In the genomic region with DNA sequence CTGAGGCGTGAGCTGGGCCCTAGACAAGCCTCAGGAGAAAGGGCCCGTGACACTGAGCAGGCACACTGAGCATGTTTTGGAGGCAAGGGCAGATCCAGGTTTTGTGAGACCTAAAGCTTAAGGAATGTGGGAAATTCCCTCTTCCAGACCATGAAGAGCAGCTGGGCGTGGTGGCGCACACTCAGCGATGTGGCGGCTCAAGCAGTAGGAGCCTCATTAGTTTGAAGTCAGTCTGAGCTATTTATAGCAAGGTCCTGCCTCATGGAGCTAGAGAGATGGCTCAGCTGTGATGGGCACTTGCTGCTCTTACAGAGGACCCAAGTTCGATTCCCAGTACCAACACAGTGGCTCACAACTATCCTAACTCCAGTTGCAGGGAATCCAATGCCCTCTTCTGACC, we compare ENCODE assay signal across 24 mouse cellular contexts. TPM values are rescaled to one million over a fixed set of nuclear protein-coding genes. Genes with fewer than 3 reads are reported as not detected.
DNase-seq lines count a peak whose midpoint lies in the region; ATAC-seq and TF ChIP-seq lines count a peak whose summit lies in the region.
"Had no signal": no experiment of that assay in that cellular context is flagged by ENCODE, and none has a peak within 500 bp of the region (broad histone marks: within the 10 kb centered on the region; RNA-seq: fewer than 3 reads in every experiment).

No protein-coding gene starts in this region.

- H3ac ChIP-seq in C2C12 (ENCODE audit: control insufficient read depth, insufficient read length, low read depth), result no peak overlapping the region

- no peaks in the 10 kb centered on the region for H3K36me3 ChIP-seq in liver, postnatal 0 days (replicated peaks; ENCODE audit: insufficient read depth, low read length)
- H3K36me3 ChIP-seq in liver, embryonic 12.5 days, result no peaks in the 10 kb centered on the region
- no peaks in the 10 kb centered on the region for H3K36me3 ChIP-seq in C2C12 (ENCODE audit: control insufficient read depth, insufficient read depth)
- H3K36me3 ChIP-seq: embryonic facial prominence, embryonic 12.5 days; hindbrain, embryonic 12.5 days; liver, embryonic 13.5 days had no signal

- POLR2A ChIA-PET in Patski (lab: Charles Lee), result interaction anchor here (2.3 kb wide), 1 partner anchor 9 kb away, joined by 4 read pairs; no protein-coding TSS in a partner anchor

- no peak overlapping the region for H3K4me2 ChIP-seq in liver, postnatal 0 days (ENCODE audit: low read depth, low read length)
- H3K4me2 ChIP-seq in liver, embryonic 12.5 days, result no peak overlapping the region
- H3K4me2 ChIP-seq: embryonic facial prominence, embryonic 12.5 days; hindbrain, embryonic 12.5 days; liver, embryonic 13.5 days had no signal

- H3K4me3 ChIP-seq in liver, postnatal 0 days (ENCODE audit: low read depth, low read length), result no peak overlapping the region
- no peak overlapping the region for H3K4me3 ChIP-seq in liver, embryonic 12.5 days
- no peak overlapping the region for H3K4me3 ChIP-seq in C2C12 (ENCODE audit: insufficient read depth, poor library complexity, severe bottlenecking)
- H3K4me3 ChIP-seq: embryonic facial prominence, embryonic 12.5 days; hindbrain, embryonic 12.5 days; liver, embryonic 13.5 days; megakaryocyte, embryonic 14.5 days had no signal

- peak; percentile 11 for DNase-seq in liver, postnatal 0 days
- DNase-seq in Patski (ENCODE audit: low read depth, low spot score), result no peak
- peak; percentile 21 to 69 for DNase-seq in lung, postnatal 4 days
- no peak for DNase-seq in frontal cortex, postnatal 14 days (ENCODE audit: low spot score in 2 of 2)
- DNase-seq in left cerebral cortex, postnatal 14 days (ENCODE audit: low spot score in 2 of 2), result no peak
- DNase-seq: adrenal gland, postnatal 36 days; cerebellum, adult 2 months; forebrain, postnatal 0 days; heart, postnatal 10 days; kidney, adult 18-20 months; kidney, postnatal 4 days; liver, embryonic 13.5 days; spleen, adult 18-20 months; thymus, adult 2 months had no signal

- H3K27ac ChIP-seq in liver, postnatal 0 days (ENCODE audit: low read depth), result no peak overlapping the region
- no peak overlapping the region for H3K27ac ChIP-seq in liver, embryonic 12.5 days
- H3K27ac ChIP-seq: embryonic facial prominence, embryonic 12.5 days; hindbrain, embryonic 12.5 days; liver, embryonic 13.5 days had no signal

- intact Hi-C loops in left cerebral cortex, postnatal 14 days (cut with DNase I), result no loop called here

- H3K27me3 ChIP-seq in liver, postnatal 0 days (ENCODE audit: insufficient read depth, low read length), result no peaks in the 10 kb centered on the region
- peaks cover 32% of the 10 kb centered on the region for H3K27me3 ChIP-seq in liver, embryonic 12.5 days (replicated peaks)
- H3K27me3 ChIP-seq in C2C12 (ENCODE audit: control insufficient read depth, insufficient read depth, insufficient read length) (no peaks in the 10 kb centered on the region), Patski (no peaks in the 10 kb centered on the region)
- H3K27me3 ChIP-seq: embryonic facial prominence, embryonic 12.5 days; hindbrain, embryonic 12.5 days had no signal

- no peaks in the 10 kb centered on the region for H3K4me1 ChIP-seq in liver, postnatal 0 days (ENCODE audit: insufficient read depth)
- H3K4me1 ChIP-seq in liver, embryonic 12.5 days, result peaks cover 22% of the 10 kb centered on the region

- ATAC-seq in liver, postnatal 0 days, result no peak
- no peak for ATAC-seq in liver, embryonic 12.5 days
- peak; percentile 92 for ATAC-seq in Patski
- ATAC-seq: forebrain, postnatal 0 days; midbrain, embryonic 16.5 days had no signal

- 88% methylated on average over 7 of the region's 7 CpGs for WGBS in liver, postnatal 0 days (ENCODE audit: insufficient replicate concordance)
- WGBS in liver, embryonic 12.5 days (ENCODE audit: insufficient replicate concordance), result 83% methylated on average over 7 of the region's 7 CpGs

- CTCF ChIA-PET in Patski (lab: Charles Lee), result interaction anchor here (0.8 to 1.3 kb wide), 2 partner anchors 9 to 26 kb away, joined by 3 to 6 read pairs; no protein-coding TSS in a partner anchor

- in situ Hi-C loops in Patski (cut with MboI; ENCODE audit: low pct_unique_long_range_greater_than_20kb), result no loop called here

- no peak for TF ChIP-seq CTCF in liver, postnatal 0 days (IDR thresholded peaks at IDR 0.05; ENCODE audit: low read depth)
- TF ChIP-seq CTCF in C2C12 (IDR thresholded peaks at IDR 0.05; ENCODE audit: control insufficient read depth, insufficient read depth, insufficient read length) (no peak), Patski (IDR thresholded peaks at IDR 0.05) (no peak)

- no peaks in the 10 kb centered on the region for H3K9me3 ChIP-seq in liver, postnatal 0 days (ENCODE audit: low read length)
- H3K9me3 ChIP-seq in liver, embryonic 12.5 days (replicated peaks), result no peaks in the 10 kb centered on the region
- H3K9me3 ChIP-seq: embryonic facial prominence, embryonic 12.5 days; hindbrain, embryonic 12.5 days; liver, embryonic 13.5 days; megakaryocyte, embryonic 14.5 days had no signal

- TF ChIP-seq EP300 in liver, postnatal 0 days (IDR thresholded peaks at IDR 0.05; ENCODE audit: low read depth), result no peak

- H3K79me3 ChIP-seq in C2C12 (ENCODE audit: low read depth), result no peaks in the 10 kb centered on the region

- H3K79me2 ChIP-seq in C2C12 (ENCODE audit: control insufficient read depth, insufficient read depth), result no peaks in the 10 kb centered on the region

- H3K9ac ChIP-seq in liver, postnatal 0 days (replicated peaks), result no peak overlapping the region
- no peak overlapping the region for H3K9ac ChIP-seq in liver, embryonic 12.5 days
- H3K9ac ChIP-seq: embryonic facial prominence, embryonic 12.5 days; forebrain, postnatal 0 days; hindbrain, embryonic 12.5 days; liver, embryonic 13.5 days had no signal

TF ChIP-seq in C2C12, 6 proteins besides CTCF, POLR2A, EP300 and RAD21:
- TF ChIP-seq MAX (IDR thresholded peaks at IDR 0.05) (peak; percentile 56), FOSL1 (IDR thresholded peaks at IDR 0.05; ENCODE audit: insufficient read depth, low read length, poor library complexity, severe bottlenecking) (no peak), CEBPB (IDR thresholded peaks at IDR 0.05; ENCODE audit: low read depth) (no peak), MYOG (IDR thresholded peaks at IDR 0.05; ENCODE audit: control insufficient read depth, extremely low read depth, insufficient read length) (no peak)
TF ChIP-seq in C2C12: peak in this region for 1.

RNA-seq across cellular contexts. Expression of gene BC017158, which starts 21.2 kb away (rescaled TPM):
- 9.4 and 9.6 TPM in 2 replicates for polyA plus RNA-seq in liver, postnatal 0 days (2015; fragmentation: Nextera tagmentation; extraction: Ambion mirVana)
- 26.3 and 29.4 TPM in 2 replicates for polyA plus RNA-seq in liver, embryonic 12.5 days (2016; fragmentation: Nextera tagmentation; extraction: Ambion mirVana)
- polyA plus RNA-seq in C2C12 (2012; fragmentation: generic; extraction: Trizol) (13.3 TPM), Patski (2021) (25.3 TPM)
- 10 to 100 TPM; 23.4 to 24.5 TPM for total RNA-seq in left cerebral cortex, postnatal 14 days (2021)

RNA-seq across cellular contexts. Expression of gene Slc5a2, which starts 53.7 kb away (rescaled TPM):
- 1.3 and 1.8 TPM in 2 replicates for polyA plus RNA-seq in liver, postnatal 0 days (2015; fragmentation: Nextera tagmentation; extraction: Ambion mirVana)
- polyA plus RNA-seq in liver, embryonic 12.5 days (2016; fragmentation: Nextera tagmentation; extraction: Ambion mirVana), result 2.0 and 2.1 TPM in 2 replicates
- polyA plus RNA-seq in C2C12 (2012; fragmentation: generic; extraction: Trizol) (not detected), Patski (2021) (0.27 TPM)
- total RNA-seq in left cerebral cortex, postnatal 14 days (2021), result not detected
- total RNA-seq: adrenal gland, postnatal 36 days; forebrain, postnatal 0 days; gastrocnemius, adult 8-10 months; heart, adult 8-10 months; heart, postnatal 10 days; layer of hippocampus, postnatal 14 days; left cerebral cortex, postnatal 25 days had no signal
- polyA plus RNA-seq: hindbrain, embryonic 12.5 days; midbrain, embryonic 16.5 days had no signal

Comparison
In these comparisons a context has a peak if more than half of its experiments do, and no peak if none do; other contexts are left out.
1. DNase-seq: peak in liver, postnatal 0 days (single experiment) and lung, postnatal 4 days (2 of 2); none in Patski (single experiment), frontal cortex, postnatal 14 days (0 of 2) and left cerebral cortex, postnatal 14 days (0 of 2).